Mouse (Mus musculus) left cerebral cortex, adult 2 months (tissue): Measurements from ENCODE around the gene Ddx21. TPM values are rescaled to one million over a fixed set of nuclear protein-coding genes. Genes with fewer than 3 reads are reported as not detected.
"Not testable (repeated sequence)": the region's sequence is repeated elsewhere in the genome, so short reads cannot be mapped to it uniquely, and the experiment has no call there.

Experiments
- DNase-seq, 2 experiments: peaks; one replicate each; pipeline ENCODE4 v3.0.0; 2021 to 2022; ENCODE audit warnings: low spot score in 2 of 2, mixed read lengths in 1 of 2; ENCODE audit errors: extremely low spot score in 1 of 2
- H3K27ac ChIP-seq: fragments of 200-600 bp; 2 replicates; pipeline ENCODE4 v1.8.1; 2022
- H3K4me3 ChIP-seq: fragments of 200-600 bp; 2 replicates; pipeline ENCODE4 v1.8.1; 2022
- CTCF ChIP-seq: fragments of 200-600 bp; IDR thresholded peaks from 2 replicates; pipeline ENCODE4 v1.8.1; 2022; ENCODE audit warnings: antibody characterized with exemption, mild to moderate bottlenecking, moderate library complexity
- intact Hi-C: fragments of 180-260 bp; cut with DNase I; formaldehyde crosslinking; loops from one replicate; pipeline ENCODE4 v1.15.1; 2025
- total RNA-seq, 2 experiments: library from RNA; stranded (reverse); gene quantifications; 2 replicates each; pipeline ENCODE4 v1.2.3; 2021

The Ddx21 gene
- total RNA-seq, 2 experiments from 2014 or later = 21.1 to 21.8 TPM

GRCm38 (mm10) chr10:62590200-62590599 is 11.9 kb downstream of the Ddx21 start:
- intact Hi-C loops = no loop called here
- DNase-seq = peak; percentile 85 to 86
- Histone ChIP-seq H3K4me3 (0 out of 2 replicates have a peak overlapping the region, but pooled peaks have one; percentile 2), H3K27ac (no peak overlapping the region)
- TF ChIP-seq CTCF = no peak; the same call in none of the 2 replicates

DNA sequence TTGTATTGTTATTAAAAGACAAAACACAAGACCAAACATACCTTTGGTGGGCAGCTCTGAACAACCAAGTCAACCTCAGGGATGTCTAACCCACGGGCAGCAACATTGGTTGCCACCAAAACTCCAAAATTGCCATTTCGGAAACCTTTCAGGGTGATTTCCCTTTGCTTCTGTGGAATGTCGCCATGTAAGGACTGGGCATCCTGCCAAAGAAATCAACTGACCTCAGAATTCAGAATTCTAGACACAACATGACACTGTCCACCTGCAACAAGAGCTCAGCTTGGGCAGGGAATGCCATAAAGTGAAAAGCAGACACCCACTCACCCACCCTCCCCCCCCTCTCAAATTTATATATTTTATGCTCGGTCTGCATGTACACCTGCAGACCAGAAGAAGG is 13.5 kb downstream of the Ddx21 start:
- intact Hi-C loops = no loop called here
- Histone ChIP-seq H3K27ac (no peak overlapping the region), H3K4me3 (no peak overlapping the region)
- no peak for TF ChIP-seq CTCF
- DNase-seq = no peak

DNA sequence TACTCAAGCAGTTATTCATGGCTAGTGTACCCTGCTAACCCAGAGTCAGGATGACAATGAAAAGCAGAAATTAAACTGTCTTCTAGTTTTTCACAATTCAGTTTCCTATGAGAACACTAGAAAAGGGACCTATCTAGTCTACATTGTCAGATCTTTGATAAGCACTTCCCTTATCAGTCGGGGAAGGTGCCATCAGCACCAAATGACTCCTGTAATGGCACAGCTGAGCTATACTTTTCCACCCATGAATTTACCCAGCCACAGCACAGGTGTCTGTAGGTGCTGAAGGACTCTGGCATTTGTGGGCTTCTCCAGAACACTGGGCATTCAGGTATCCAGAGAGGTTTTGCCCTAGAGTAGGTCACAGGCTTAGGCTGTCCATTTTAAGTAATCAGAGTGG is 18.8 kb downstream of the Ddx21 start:
- Histone ChIP-seq H3K4me3 (no peak overlapping the region), H3K27ac (no peak overlapping the region)
- intact Hi-C loops = no loop called here
- TF ChIP-seq CTCF = no peak
- DNase-seq = no peak

DNA sequence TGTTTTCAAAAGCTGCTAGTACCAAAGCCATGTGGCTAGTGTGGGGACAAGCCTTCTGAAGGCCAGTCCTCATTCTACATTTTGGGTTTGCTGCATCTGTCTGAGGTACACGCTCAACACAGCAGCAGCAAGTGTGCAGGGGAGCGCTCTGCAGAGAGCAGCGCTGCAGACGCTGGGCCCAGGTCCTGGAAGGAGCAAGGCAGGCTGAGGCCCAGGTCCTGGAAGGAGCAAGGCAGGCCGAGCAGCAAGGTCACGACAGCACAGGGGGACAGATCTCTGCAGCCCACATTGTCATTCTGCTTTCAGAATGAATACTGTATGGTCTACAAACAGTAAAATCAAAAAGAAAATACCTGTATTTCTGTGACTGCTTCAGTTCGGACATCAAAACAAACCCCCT is 19.4 kb downstream of the Ddx21 start:
- intact Hi-C loops = no loop called here
- Histone ChIP-seq H3K4me3 (no peak overlapping the region), H3K27ac (no peak overlapping the region)
- TF ChIP-seq CTCF = no peak
- DNase-seq = no peak

GRCm38 (mm10) chr10:62582263-62582662 is 19.8 kb downstream of the Ddx21 start:
- TF ChIP-seq CTCF = no peak; the same call in 1 of the 2 replicates
- intact Hi-C loops = no loop called here
- no peak overlapping the region for H3K27ac ChIP-seq
- no peak for DNase-seq
- no peak overlapping the region for H3K4me3 ChIP-seq

DNA sequence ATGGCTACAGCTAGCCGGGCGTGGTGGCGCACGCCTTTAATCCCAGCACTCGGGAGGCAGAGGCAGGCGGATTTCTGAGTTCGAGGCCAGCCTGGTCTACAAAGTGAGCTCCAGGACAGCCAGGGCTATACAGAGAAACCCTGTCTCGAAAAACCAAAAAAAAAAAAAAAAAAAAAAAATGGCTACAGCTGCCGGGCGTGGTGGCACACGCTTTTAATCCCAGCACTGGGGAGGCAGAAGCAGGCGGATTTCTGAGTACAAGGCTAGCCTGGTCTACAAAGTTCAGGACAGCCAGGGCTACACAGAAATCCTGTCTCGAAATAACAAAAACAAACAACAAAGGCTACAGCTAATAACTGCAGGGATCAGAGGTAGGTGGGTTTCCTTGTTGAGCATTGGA is 23.0 kb downstream of the Ddx21 start:
- H3K27ac ChIP-seq, H3K4me3 ChIP-seq, DNase-seq, intact Hi-C loops: not testable (repeated sequence)

DNA sequence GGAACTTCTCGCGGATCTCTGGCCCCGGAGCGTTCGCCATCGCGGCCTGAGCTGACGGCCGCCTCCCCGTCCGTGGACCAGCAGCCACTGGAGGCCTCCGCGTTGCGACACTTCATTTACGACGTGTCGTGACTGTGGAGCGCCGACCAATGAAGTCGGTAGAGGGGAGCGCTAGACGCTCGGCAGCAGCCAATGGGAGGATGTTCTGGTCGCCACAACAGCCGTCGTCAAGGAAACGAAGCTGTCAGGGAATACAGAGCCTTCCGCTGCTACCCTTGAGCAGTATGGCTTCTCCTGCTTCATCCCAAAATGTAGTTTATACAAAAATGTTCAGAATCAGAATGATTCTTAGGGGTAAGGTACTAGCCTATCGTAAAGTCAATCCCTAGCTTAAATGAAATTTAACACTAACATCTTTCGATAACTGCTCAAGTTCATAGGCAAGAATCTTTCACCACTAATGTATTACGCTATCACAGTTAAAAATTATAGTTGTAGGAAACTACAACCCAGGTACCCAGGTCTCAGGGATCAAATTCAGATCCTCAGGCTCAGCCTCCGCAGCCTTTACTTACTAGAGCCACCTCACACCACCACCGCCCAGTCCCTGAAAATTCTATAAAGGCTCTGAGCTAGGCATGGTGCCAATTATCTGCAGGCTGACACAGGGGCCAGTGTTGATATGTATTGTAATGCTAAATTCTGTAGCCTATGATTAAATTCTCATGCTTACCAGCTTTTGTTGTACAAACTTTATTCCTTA is 23.6 kb downstream of the Ddx21 start, which contains the start of gene Kif1bp:
Gene Kif1bp, minus strand, starts transcription at position 120 of the 763 bp plus-strand sequence.
- DNase-seq = peak; percentile 95 to 97
- TF ChIP-seq CTCF = no peak
- Histone ChIP-seq H3K4me3 (peak within 1 kb of the TSS; percentile 78), H3K27ac (peak within 1 kb of the TSS; percentile 88)
- intact Hi-C loops = no loop called here

DNA sequence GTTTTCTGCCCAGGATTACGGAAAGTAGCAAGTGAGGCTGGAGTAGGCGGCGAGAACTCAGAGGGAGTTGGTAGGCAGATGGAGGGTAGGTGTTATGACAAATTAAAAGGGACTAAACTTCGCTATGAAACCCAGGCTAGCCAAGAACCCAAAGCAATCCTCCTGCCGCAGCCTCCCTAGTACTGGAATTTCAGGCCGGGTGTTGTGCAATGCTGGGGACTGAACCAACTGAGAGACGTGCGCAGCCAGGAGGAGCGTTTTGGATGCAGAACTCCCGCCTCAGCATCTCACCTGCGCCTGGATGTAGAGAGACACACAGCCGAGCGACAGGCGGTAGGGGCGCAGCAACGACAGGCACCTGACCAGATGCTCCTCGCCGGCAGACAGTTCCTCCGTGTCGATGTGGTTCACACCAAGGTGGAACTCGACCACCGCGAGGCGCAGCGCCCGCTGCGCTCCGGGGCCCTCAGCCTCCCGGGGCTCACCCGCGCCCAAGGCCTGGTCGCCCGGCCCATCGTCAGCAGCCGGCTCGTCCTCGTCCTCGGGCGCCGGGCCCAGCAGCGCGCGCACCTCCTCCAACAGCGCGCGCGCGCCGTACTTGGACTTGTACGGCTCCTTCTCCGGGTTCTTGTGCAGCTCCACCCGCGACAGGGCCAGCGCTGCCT is 24.3 kb downstream of the Ddx21 start:
- Histone ChIP-seq H3K4me3 (peak overlapping the region; percentile 78), H3K27ac (peak overlapping the region; percentile 88)
- no peak for TF ChIP-seq CTCF
- peak in 1 of 2 experiments; percentile 42 for DNase-seq
- intact Hi-C loops = no loop called here

DNA sequence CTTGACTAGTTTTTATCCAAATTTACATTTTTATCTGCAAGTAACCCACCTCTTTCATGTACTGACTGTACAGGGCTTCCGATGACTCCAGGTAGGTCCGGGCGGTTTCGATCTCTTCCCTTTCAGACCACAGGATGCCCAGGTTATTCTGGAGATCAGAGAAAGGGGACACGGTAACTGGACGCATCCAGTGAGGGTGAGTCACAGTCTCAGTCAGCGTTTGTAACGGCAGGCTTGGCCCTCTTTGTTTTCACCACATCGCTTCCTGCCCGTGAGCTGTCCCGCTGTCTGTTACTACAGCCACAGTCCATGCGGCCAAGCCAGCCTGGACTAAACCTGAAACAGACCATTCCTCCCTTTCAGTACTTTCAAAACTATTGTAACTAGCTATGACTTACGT is 27.1 kb downstream of the Ddx21 start:
- intact Hi-C loops = no loop called here
- H3K27ac ChIP-seq = no peak overlapping the region
- no peak for TF ChIP-seq CTCF
- no peak overlapping the region for H3K4me3 ChIP-seq
- DNase-seq = no peak

DNA sequence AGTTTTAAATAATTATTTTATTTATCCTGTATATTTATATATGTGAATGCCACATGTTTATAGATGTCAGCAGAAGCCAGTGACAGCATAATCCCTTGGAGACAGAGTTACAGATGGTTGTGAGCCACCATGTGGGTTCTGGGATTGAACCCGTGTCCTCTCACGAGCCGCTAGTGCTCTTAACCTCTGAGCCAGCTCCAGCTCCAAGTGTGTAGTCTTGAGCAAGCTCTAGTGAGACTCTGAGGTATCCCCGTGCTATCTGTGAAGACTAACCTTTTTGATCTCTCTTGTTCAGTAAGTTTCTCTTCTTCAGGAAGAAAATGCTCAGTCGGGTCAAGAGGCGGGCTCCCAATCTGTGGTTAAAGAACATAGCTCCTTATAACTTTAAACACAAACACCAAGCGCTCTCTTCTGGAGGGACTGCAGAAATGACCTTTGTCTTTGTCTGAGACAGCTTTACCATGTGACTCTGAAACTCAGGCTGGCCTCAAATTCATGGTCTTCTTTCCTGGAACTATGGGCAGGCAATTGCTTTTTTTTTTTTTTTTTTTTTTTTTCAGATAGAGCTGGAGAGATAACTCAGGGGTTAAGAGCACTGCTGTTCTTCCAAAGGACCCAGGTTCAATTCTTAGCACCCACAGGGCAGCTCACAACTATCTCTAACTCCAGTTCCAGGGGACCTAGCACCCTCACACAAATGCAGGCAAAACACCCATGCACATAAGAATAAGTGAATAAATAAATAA is 31.8 kb downstream of the Ddx21 start:
- Histone ChIP-seq H3K4me3 (no peak overlapping the region), H3K27ac (no peak overlapping the region)
- intact Hi-C loops = no loop called here
- DNase-seq = no peak
- TF ChIP-seq CTCF = no peak

- TF ChIP-seq CTCF = no peak
These were observed 33.2 kb downstream of the Ddx21 start for GRCm38 (mm10) chr10:62568861-62569260.

DNA sequence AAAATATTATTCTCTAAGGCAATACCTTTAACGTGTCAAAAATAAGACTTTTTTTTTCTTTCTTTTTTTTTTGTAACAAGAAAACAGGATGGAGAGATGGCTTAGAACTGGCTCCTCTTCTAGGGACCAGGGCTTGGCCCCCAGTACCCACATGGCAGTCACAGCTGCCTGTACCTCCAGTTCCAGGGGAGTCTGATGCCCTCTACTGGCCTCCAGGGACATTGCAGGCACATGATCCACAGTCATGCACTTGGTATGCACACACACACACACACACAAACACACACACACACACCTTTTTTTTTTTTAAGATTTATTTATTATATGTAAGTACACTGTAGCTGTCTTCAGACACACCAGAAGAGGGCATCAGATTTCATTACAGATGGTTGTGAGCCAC is 44.3 kb downstream of the Ddx21 start:
- Histone ChIP-seq H3K4me3 (no peak overlapping the region), H3K27ac (no peak overlapping the region)
- intact Hi-C loops = loop anchor here (5.0 kb wide), 1 partner anchor 110 kb away; the partner anchor contains the start of genes 4930507D05Rik and Supv3l1
- peak; percentile 37 for TF ChIP-seq CTCF
- DNase-seq = no peak

More at GRCm38 (mm10) chr10:62568861-62569260, 33.2 kb downstream of the Ddx21 start:
- H3K4me3 ChIP-seq = no peak overlapping the region
- no peak overlapping the region for H3K27ac ChIP-seq
- no peak for DNase-seq
- intact Hi-C loops = no loop called here
